Mouse (Mus musculus) embryonic facial prominence, embryonic 11.5 days (tissue): ENCODE measurements around the gene Rassf4. TPM values are rescaled to one million over a fixed set of nuclear protein-coding genes. Genes with fewer than 3 reads are reported as not detected.

Experiments
- ATAC-seq: fragments of 200-750 bp; cut with Nextera tagmentation; replicated peaks from 2 replicates; pipeline ENCODE4 v1.8.0; 2017; ENCODE audit warnings: low read depth; ENCODE audit not compliant: insufficient number of reproducible peaks, low FRiP score, low TSS enrichment
- DNase-seq: peaks from one replicate; pipeline ENCODE4 v3.0.0-alpha.2; 2015; ENCODE audit warnings: low spot score
- H3K27ac ChIP-seq: fragments of 300-500 bp; sonication (generic); replicated peaks from 2 replicates; pipeline ENCODE4 v1.5.1; 2014; ENCODE audit warnings: mild to moderate bottlenecking, low read depth, low read length, control low read depth
- H3K27me3 ChIP-seq: fragments of 300-500 bp; sonication (generic); 2 replicates; pipeline ENCODE4 v1.6.1; 2014; ENCODE audit warnings: mild to moderate bottlenecking, low read length, moderate library complexity, mixed read lengths; ENCODE audit not compliant: control insufficient read depth, insufficient read depth
- H3K36me3 ChIP-seq: fragments of 300-500 bp; sonication (generic); replicated peaks from 2 replicates; pipeline ENCODE4 v1.6.1; 2014; ENCODE audit warnings: low read depth, mild to moderate bottlenecking, low read length, moderate library complexity, mixed read lengths; ENCODE audit not compliant: control insufficient read depth, insufficient read depth
- H3K4me1 ChIP-seq: fragments of 300-500 bp; sonication (generic); 2 replicates; pipeline ENCODE4 v1.6.1; 2014; ENCODE audit warnings: low read length, mixed read lengths; ENCODE audit not compliant: control insufficient read depth, insufficient read depth
- H3K4me2 ChIP-seq: fragments of 300-500 bp; sonication (generic); 2 replicates; pipeline ENCODE4 v1.6.1; 2014; ENCODE audit warnings: low read depth, mild to moderate bottlenecking, control low read depth, low read length, moderate library complexity
- H3K4me3 ChIP-seq: fragments of 300-500 bp; sonication (generic); 2 replicates; pipeline ENCODE4 v1.5.1; 2014; ENCODE audit warnings: low read depth, low read length, control low read depth
- H3K9ac ChIP-seq: fragments of 300-500 bp; sonication (generic); replicated peaks from 2 replicates; pipeline ENCODE4 v1.6.1; 2014; ENCODE audit warnings: mild to moderate bottlenecking, control low read depth, low read length
- H3K9me3 ChIP-seq: fragments of 300-500 bp; sonication (generic); replicated peaks from 2 replicates; pipeline ENCODE4 v1.6.1; 2016; ENCODE audit warnings: mild to moderate bottlenecking, low read length, inconsistent platforms, mixed read lengths; ENCODE audit not compliant: control insufficient read depth
- WGBS: fragments of 180-500 bp; shearing (Covaris S2); extraction: QIAGEN DNeasy Blood & Tissue Kit; methylation state at CpG from one replicate; pipeline ENCODE4 v1.1.7; 2014; 5-methylcytosine and 5-hydroxymethylcytosine counted together
- polyA plus RNA-seq: library from polyadenylated mRNA; unstranded; fragments of >200 nt; fragmentation: Nextera tagmentation; extraction: Ambion mirVana; gene quantifications from 2 replicates; pipeline ENCODE4 v1.2.1, GENCODE M21; 2014

Gene Rassf4
- polyA plus RNA-seq, 1 experiment from 2014 or later, result 15.3 TPM

GRCm38 (mm10) chr6:116642942-116643341 is 30.8 kb downstream of the Rassf4 start:
- no peaks in the 10 kb centered on the region for H3K9me3 ChIP-seq
- H3K4me2 ChIP-seq, result no peak overlapping the region
- no peaks in the 10 kb centered on the region for H3K36me3 ChIP-seq
- no peak for ATAC-seq
- H3K27ac ChIP-seq, result no peak overlapping the region
- DNase-seq, result no peak
- H3K27me3 ChIP-seq, result no peaks in the 10 kb centered on the region
- H3K9ac ChIP-seq, result no peak overlapping the region
- no peak overlapping the region for H3K4me3 ChIP-seq
- no peaks in the 10 kb centered on the region for H3K4me1 ChIP-seq
- 74% methylated on average over 11 of the region's 11 CpGs for WGBS

- WGBS, result 72% methylated on average over 2 of the region's 2 CpGs
- H3K27me3 ChIP-seq, result no peaks in the 10 kb centered on the region
- H3K9me3 ChIP-seq, result no peaks in the 10 kb centered on the region
- no peak overlapping the region for H3K9ac ChIP-seq
- no peak overlapping the region for H3K4me2 ChIP-seq
- no peak overlapping the region for H3K4me3 ChIP-seq
- H3K36me3 ChIP-seq, result no peaks in the 10 kb centered on the region
- H3K27ac ChIP-seq, result no peak overlapping the region
- ATAC-seq, result no peak
- no peaks in the 10 kb centered on the region for H3K4me1 ChIP-seq
- no peak for DNase-seq
These were observed 34.1 kb downstream of the Rassf4 start for GRCm38 (mm10) chr6:116639663-116640062.

GRCm38 (mm10) chr6:116638871-116639270 is 34.9 kb downstream of the Rassf4 start:
- DNase-seq (no peak), ATAC-seq (no peak)
- Histone ChIP-seq H3K27me3 (no peaks in the 10 kb centered on the region), H3K36me3 (no peaks in the 10 kb centered on the region), H3K9ac (no peak overlapping the region), H3K27ac (no peak overlapping the region), H3K9me3 (no peaks in the 10 kb centered on the region), H3K4me1 (no peaks in the 10 kb centered on the region), H3K4me3 (no peak overlapping the region), H3K4me2 (no peak overlapping the region)
- 87% methylated on average over 2 of the region's 2 CpGs for WGBS

- no peaks in the 10 kb centered on the region for H3K4me1 ChIP-seq
- no peak overlapping the region for H3K27ac ChIP-seq
- no peaks in the 10 kb centered on the region for H3K27me3 ChIP-seq
- no peak overlapping the region for H3K4me3 ChIP-seq
- ATAC-seq (no peak), DNase-seq (no peak)
- no peaks in the 10 kb centered on the region for H3K36me3 ChIP-seq
- no peak overlapping the region for H3K9ac ChIP-seq
- 92% methylated on average over 5 of the region's 5 CpGs for WGBS
- H3K4me2 ChIP-seq, result no peak overlapping the region
- H3K9me3 ChIP-seq, result no peaks in the 10 kb centered on the region
These were observed 36.3 kb downstream of the Rassf4 start for GRCm38 (mm10) chr6:116637496-116637895.

- Histone ChIP-seq H3K36me3 (no peaks in the 10 kb centered on the region), H3K4me2 (no peak overlapping the region), H3K27me3 (no peaks in the 10 kb centered on the region), H3K4me1 (no peaks in the 10 kb centered on the region), H3K9me3 (no peaks in the 10 kb centered on the region), H3K27ac (no peak overlapping the region), H3K9ac (no peak overlapping the region), H3K4me3 (no peak overlapping the region)
- WGBS, result 75% methylated on average over 9 of the region's 9 CpGs
- DNase-seq (no peak), ATAC-seq (no peak)
These were observed 37.0 kb downstream of the Rassf4 start for GRCm38 (mm10) chr6:116636581-116637235.

- peak; percentile 35 for DNase-seq
- WGBS, result 54% methylated on average over 10 of the region's 10 CpGs
- no peak; the same call in 1 of the 2 replicates for ATAC-seq
These were observed 38.2 kb downstream of the Rassf4 start for GRCm38 (mm10) chr6:116635251-116636180.

GRCm38 (mm10) chr6:116633741-116634695 is 39.7 kb downstream of the Rassf4 start:
- no peak overlapping the region for H3K9ac ChIP-seq
- no peaks in the 10 kb centered on the region for H3K36me3 ChIP-seq
- ATAC-seq (no peak), DNase-seq (no peak)
- no peaks in the 10 kb centered on the region for H3K9me3 ChIP-seq
- no peak overlapping the region for H3K4me2 ChIP-seq
- no peak overlapping the region for H3K4me3 ChIP-seq
- no peaks in the 10 kb centered on the region for H3K4me1 ChIP-seq
- WGBS, result 90% methylated on average over 17 of the region's 17 CpGs
- H3K27me3 ChIP-seq, result no peaks in the 10 kb centered on the region
- no peak overlapping the region for H3K27ac ChIP-seq

More at GRCm38 (mm10) chr6:116635251-116636180, 38.2 kb downstream of the Rassf4 start:
- H3K27ac ChIP-seq, result no peak overlapping the region
- no peak overlapping the region for H3K4me3 ChIP-seq
- no peak overlapping the region for H3K4me2 ChIP-seq
- H3K4me1 ChIP-seq, result no peaks in the 10 kb centered on the region
- H3K9ac ChIP-seq, result no peak overlapping the region
- no peaks in the 10 kb centered on the region for H3K27me3 ChIP-seq
- H3K36me3 ChIP-seq, result no peaks in the 10 kb centered on the region
- no peaks in the 10 kb centered on the region for H3K9me3 ChIP-seq
